Mouse (Mus musculus) megakaryocyte, embryonic 14.5 days (primary cell): Measurements from ENCODE around the gene Atp11b. TPM values are rescaled to one million over a fixed set of nuclear protein-coding genes. Genes with fewer than 3 reads are reported as not detected.

Experiments used
- H3K27me3 ChIP-seq: replicated peaks from 2 replicates; pipeline ENCODE3; 2012; ENCODE audit warnings: inconsistent platforms
- H3K36me3 ChIP-seq: replicated peaks from 2 replicates; pipeline ENCODE3; 2012; ENCODE audit warnings: low read length, inconsistent platforms, mixed read lengths
- H3K4me1 ChIP-seq: 2 replicates; pipeline ENCODE4 v1.6.1; 2012; ENCODE audit warnings: inconsistent platforms
- H3K4me3 ChIP-seq: replicated peaks from 2 replicates; pipeline ENCODE3; 2012; ENCODE audit warnings: moderate library complexity, mild to moderate bottlenecking, inconsistent platforms
- H3K9me3 ChIP-seq: 2 replicates; pipeline ENCODE4 v1.6.1; 2012; ENCODE audit warnings: inconsistent platforms
- FLI1 ChIP-seq: IDR thresholded peaks from 2 replicates; pipeline ENCODE4 v1.6.1; 2012; ENCODE audit warnings: low read length, inconsistent platforms, mixed read lengths
- GATA1 ChIP-seq: IDR thresholded peaks from 3 replicates; pipeline ENCODE4 v1.6.1; 2012; ENCODE audit warnings: mixed read lengths, low read length, inconsistent platforms, borderline replicate concordance
- polyA plus RNA-seq: library from polyadenylated mRNA; stranded (reverse); fragments of >175 nt; gene quantifications from 2 replicates; pipeline ENCODE4 v1.2.3, GENCODE M21; 2012; ENCODE audit warnings: low replicate concordance; ENCODE audit not compliant: insufficient read depth

Atp11b gene
- 5.6 and 6.9 TPM in 2 replicates for polyA plus RNA-seq

GRCm38 (mm10) chr3:35753825-35754767, at the start of gene Atp11b:
Atp11b (plus strand) TSS chr3:35754106.
- Histone ChIP-seq H3K4me1 (peaks cover 35% of the 10 kb centered on the region), H3K27me3 (no peaks in the 10 kb centered on the region), H3K36me3 (peaks cover 5% of the 10 kb centered on the region), H3K9me3 (no peaks in the 10 kb centered on the region), H3K4me3 (peak within 1 kb of the TSS; percentile 96)
- no peak for TF ChIP-seq GATA1
- no peak for TF ChIP-seq FLI1

DNA sequence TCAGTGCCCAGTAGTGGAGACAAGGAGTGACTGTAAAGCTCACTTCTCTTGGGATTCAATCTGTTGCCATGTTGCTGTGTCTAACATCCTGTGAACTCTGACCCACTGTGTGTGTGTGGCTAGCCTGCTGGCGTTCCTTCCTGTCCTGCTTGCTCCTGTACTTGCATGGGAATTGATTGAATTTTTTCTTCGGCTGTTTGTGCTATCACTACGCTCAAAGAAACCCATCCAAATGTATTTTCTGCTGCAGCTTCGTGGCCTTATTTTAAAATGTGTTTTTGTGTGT, 49.6 kb upstream of the Atp11b start:
- no peaks in the 10 kb centered on the region for H3K27me3 ChIP-seq
- no peak overlapping the region for H3K4me3 ChIP-seq
- no peaks in the 10 kb centered on the region for H3K36me3 ChIP-seq
- H3K9me3 ChIP-seq, result 0 out of 2 replicates have a peak, but pooled peaks cover 5% of the 10 kb centered on the region
- TF ChIP-seq GATA1 (no peak), FLI1 (no peak)
- H3K4me1 ChIP-seq, result no peaks in the 10 kb centered on the region

DNA sequence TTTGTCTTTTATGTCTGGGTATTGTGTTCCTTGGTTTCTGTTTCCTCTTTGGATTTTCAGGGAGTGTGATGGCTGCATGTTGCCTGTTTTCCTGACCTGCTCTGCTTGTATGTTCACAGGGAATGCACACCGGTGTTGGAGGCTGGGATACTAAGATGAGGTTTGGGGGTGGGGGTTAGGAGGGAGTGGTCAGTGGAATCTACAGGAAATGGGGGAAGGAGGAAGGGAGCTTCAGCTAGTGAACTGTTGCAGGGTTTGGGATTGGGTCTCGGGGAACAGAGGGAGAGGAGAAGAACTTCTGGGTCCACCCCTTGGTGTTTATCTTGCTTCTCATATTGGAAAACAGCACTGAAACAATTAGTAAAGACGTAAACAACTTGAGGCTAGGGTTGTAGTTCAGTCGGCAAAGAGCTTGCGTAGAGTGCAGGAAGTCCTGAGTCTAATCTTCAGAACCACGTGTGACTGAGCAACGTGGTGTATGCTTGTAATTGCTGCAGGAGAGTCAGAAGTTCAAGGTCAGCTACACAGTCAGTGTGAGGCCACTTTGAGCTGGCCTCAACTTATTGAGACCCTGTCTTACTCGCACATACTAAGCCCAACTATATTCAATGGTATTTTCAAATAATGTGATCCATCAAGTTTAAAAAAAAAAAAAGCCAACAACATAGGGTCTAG, 34.2 kb upstream of the Atp11b start:
- H3K9me3 ChIP-seq, result no peaks in the 10 kb centered on the region
- no peaks in the 10 kb centered on the region for H3K36me3 ChIP-seq
- H3K4me1 ChIP-seq, result peaks cover 22% of the 10 kb centered on the region
- H3K4me3 ChIP-seq, result no peak overlapping the region
- no peaks in the 10 kb centered on the region for H3K27me3 ChIP-seq
- TF ChIP-seq GATA1 (no peak), FLI1 (no peak)

GRCm38 (mm10) chr3:35720801-35721200, 33.1 kb upstream of the Atp11b start:
- TF ChIP-seq FLI1 (no peak), GATA1 (no peak)
- Histone ChIP-seq H3K9me3 (no peaks in the 10 kb centered on the region), H3K4me1 (peaks cover 22% of the 10 kb centered on the region), H3K4me3 (no peak overlapping the region), H3K27me3 (no peaks in the 10 kb centered on the region), H3K36me3 (no peaks in the 10 kb centered on the region)

GRCm38 (mm10) chr3:35721818-35722446, 32.0 kb upstream of the Atp11b start:
- H3K4me3 ChIP-seq, result no peak overlapping the region
- no peaks in the 10 kb centered on the region for H3K9me3 ChIP-seq
- no peaks in the 10 kb centered on the region for H3K36me3 ChIP-seq
- H3K27me3 ChIP-seq, result no peaks in the 10 kb centered on the region
- no peak for TF ChIP-seq FLI1
- TF ChIP-seq GATA1, result no peak
- peaks cover 22% of the 10 kb centered on the region for H3K4me1 ChIP-seq

DNA sequence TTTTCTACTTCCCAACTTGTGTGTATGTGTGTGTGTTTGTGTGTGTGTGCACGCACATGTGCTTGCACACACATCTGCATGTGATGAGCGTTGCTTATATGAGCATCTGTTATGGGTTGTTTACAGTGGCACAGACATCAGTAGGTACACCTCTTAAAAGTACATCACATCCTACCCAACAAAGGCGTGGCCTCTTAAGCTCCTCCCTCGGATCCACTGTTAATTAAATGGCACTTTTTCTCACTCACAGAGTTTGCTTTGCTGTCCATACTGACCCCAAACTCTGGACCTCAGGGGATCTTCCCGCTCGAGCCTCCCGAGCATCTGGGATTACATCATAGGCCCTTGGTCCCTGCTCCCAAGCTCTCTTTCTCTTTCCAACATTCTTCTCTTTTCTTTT, 31.1 kb upstream of the Atp11b start:
- no peaks in the 10 kb centered on the region for H3K36me3 ChIP-seq
- no peaks in the 10 kb centered on the region for H3K27me3 ChIP-seq
- peaks cover 22% of the 10 kb centered on the region for H3K4me1 ChIP-seq
- TF ChIP-seq GATA1, result no peak
- no peak for TF ChIP-seq FLI1
- H3K9me3 ChIP-seq, result no peaks in the 10 kb centered on the region
- H3K4me3 ChIP-seq, result no peak overlapping the region

DNA sequence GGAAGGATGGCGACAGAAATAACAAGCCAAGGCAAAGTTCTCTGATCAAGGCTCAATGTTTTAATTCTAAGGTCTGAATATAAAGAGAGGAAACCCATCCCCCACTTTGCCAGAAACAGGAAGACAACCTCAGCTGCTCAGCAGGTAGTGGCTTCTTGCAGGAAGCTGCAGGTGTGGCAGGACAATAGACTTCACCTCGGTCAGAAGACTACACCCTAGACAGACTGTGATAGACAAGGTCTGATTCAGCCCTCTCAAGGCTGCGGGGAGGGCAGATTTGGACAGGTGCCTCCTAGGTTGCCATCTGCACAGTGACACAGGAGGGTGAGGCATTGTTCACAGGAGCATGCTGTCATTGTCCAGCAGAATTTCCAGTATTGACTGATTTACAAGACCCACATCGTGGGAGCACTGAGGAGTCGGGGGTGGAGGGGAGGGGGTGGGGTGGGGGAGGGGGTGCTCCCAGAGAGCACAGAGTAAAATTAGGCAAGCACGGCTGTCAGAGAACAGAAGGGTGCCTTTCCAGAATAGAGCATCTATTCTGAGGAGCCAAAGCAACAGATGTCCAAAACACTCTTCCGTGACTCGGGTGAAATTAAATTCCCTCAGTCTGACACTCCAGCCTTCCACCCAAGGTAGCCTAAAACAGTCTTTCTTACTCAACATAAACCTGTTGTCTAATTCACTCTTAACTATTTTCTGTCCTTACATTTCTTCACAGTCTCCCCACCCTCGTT, 30.2 kb upstream of the Atp11b start:
- no peak overlapping the region for H3K4me3 ChIP-seq

DNA sequence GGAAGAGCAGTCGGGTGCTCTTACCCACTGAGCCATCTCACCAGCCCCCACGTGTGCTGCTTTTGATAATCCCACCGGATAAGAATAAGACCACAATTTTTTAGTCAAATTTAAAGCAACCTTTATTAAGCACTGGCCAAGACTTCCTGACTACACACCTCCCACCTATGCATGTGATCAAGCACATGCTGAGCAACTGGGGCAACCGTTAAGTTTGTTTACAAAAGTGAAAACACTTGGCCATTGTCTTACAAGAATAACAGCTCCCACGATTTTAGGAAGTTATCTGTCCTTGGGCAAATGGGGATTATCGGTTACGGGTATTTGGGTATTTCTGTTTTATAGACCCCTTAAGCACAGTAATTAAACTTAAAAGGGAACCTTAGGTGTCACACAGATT, 28.8 kb upstream of the Atp11b start:
- Histone ChIP-seq H3K9me3 (peaks cover 7% of the 10 kb centered on the region), H3K4me3 (no peak overlapping the region)
- TF ChIP-seq GATA1, result no peak
- TF ChIP-seq FLI1, result no peak

More for the DNA sequence above, 30.2 kb upstream of the Atp11b start:
- Histone ChIP-seq H3K27me3 (no peaks in the 10 kb centered on the region), H3K4me1 (peaks cover 22% of the 10 kb centered on the region), H3K36me3 (no peaks in the 10 kb centered on the region), H3K9me3 (no peaks in the 10 kb centered on the region)
- TF ChIP-seq FLI1 (no peak), GATA1 (no peak)

DNA sequence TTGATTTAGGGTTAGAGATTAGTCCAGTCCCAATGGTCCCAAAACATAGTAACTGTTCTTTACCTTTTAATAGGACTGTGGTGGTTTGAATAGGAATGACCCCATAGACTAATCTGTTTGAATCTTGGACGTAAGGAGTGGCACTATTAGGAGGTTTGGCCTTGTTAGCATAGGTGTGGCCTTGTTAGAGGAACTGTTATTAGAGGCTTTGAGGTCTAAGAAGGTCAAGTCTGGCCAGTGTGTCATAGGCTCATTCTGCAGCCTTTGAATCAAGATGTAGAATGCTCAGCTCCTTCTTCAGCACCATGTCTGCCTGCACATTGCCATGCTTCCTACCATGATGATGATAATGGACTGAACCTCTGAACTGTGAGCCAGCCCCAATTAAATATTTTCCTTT, 27.0 kb upstream of the Atp11b start:
- peaks cover 19% of the 10 kb centered on the region for H3K9me3 ChIP-seq
- H3K4me3 ChIP-seq, result no peak overlapping the region
- H3K36me3 ChIP-seq, result peaks cover 7% of the 10 kb centered on the region
- TF ChIP-seq GATA1 (no peak), FLI1 (no peak)
- peaks cover 4% of the 10 kb centered on the region for H3K4me1 ChIP-seq
- H3K27me3 ChIP-seq, result no peaks in the 10 kb centered on the region

More for the DNA sequence above, 28.8 kb upstream of the Atp11b start:
- H3K4me1 ChIP-seq, result peaks cover 15% of the 10 kb centered on the region
- H3K27me3 ChIP-seq, result no peaks in the 10 kb centered on the region
- peaks cover 1% of the 10 kb centered on the region for H3K36me3 ChIP-seq
